Mouse (Mus musculus) gastrocnemius, postnatal 4 days (tissue): ENCODE measurements at regions not wholly inside any gene's neighbourhood (a gene's known extent, or its start where the extent isn't known, plus 50 kb on each side); places are given as distances from the start of the nearest gene placed in this dataset.

ENCODE experiments used
- DNase-seq, 2 experiments: peaks; one replicate each; pipeline ENCODE4 v3.0.0; 2021 to 2022; ENCODE audit warnings: low spot score in 2 of 2, mixed read lengths in 2 of 2

- DNase-seq: no peak
Measured at GRCm38 (mm10) chr16:21359459-21359858, 63.5 kb upstream of the Vps8 start.

- DNase-seq: no peak
Measured at GRCm38 (mm10) chr16:21361406-21361805, 61.5 kb upstream of the Vps8 start.

- DNase-seq: no peak
Measured at GRCm38 (mm10) chr16:21362663-21363367, 60.1 kb upstream of the Vps8 start.

GRCm38 (mm10) chr16:21364885-21365284 is 58.0 kb upstream of the Vps8 start:
- no peak for DNase-seq

GRCm38 (mm10) chr16:21367449-21367848 is 55.5 kb upstream of the Vps8 start:
- DNase-seq: peak in 1 of 2 experiments; percentile 40

GRCm38 (mm10) chr16:21368821-21369220 is 54.1 kb upstream of the Vps8 start:
- DNase-seq: no peak

GRCm38 (mm10) chr16:21369569-21370512 is 53.1 kb upstream of the Vps8 start:
- DNase-seq: no peak
